Mouse (Mus musculus) stomach, embryonic 16.5 days (tissue): ENCODE data around the gene Camk2d. TPM values are rescaled to one million over a fixed set of nuclear protein-coding genes. Genes with fewer than 3 reads are reported as not detected.

Experiments used
- ATAC-seq: fragments of 200-750 bp; cut with Nextera tagmentation; 2 replicates; pipeline ENCODE4 v1.8.0; 2017; ENCODE audit warnings: moderate number of reproducible peaks, moderate TSS enrichment; ENCODE audit not compliant: insufficient read depth, low FRiP score
- H3K27ac ChIP-seq: fragments of 300-500 bp; sonication (generic); 2 replicates; pipeline ENCODE4 v1.5.1; 2014; ENCODE audit warnings: low read length
- H3K27me3 ChIP-seq: fragments of 300-500 bp; sonication (generic); 2 replicates; pipeline ENCODE4 v1.6.1; 2014; ENCODE audit warnings: low read length, control low read depth, mixed read lengths; ENCODE audit not compliant: control insufficient read depth, insufficient read depth
- H3K36me3 ChIP-seq: fragments of 300-500 bp; sonication (generic); 2 replicates; pipeline ENCODE4 v1.6.1; 2014; ENCODE audit warnings: low read length; ENCODE audit not compliant: control insufficient read depth, insufficient read depth
- H3K4me1 ChIP-seq: fragments of 300-500 bp; sonication (generic); 2 replicates; pipeline ENCODE4 v1.6.1; 2014; ENCODE audit warnings: low read length, control low read depth, mixed read lengths; ENCODE audit not compliant: control insufficient read depth, insufficient read depth
- H3K4me2 ChIP-seq: fragments of 300-500 bp; sonication (generic); 2 replicates; pipeline ENCODE4 v1.6.1; 2014; ENCODE audit warnings: low read depth, low read length, mixed read lengths
- H3K4me3 ChIP-seq: fragments of 300-500 bp; sonication (generic); replicated peaks from 2 replicates; pipeline ENCODE4 v1.5.1; 2014; ENCODE audit warnings: mild to moderate bottlenecking, low read length
- H3K9ac ChIP-seq: fragments of 300-500 bp; sonication (generic); 2 replicates; pipeline ENCODE4 v1.6.1; 2014; ENCODE audit warnings: low read length
- H3K9me3 ChIP-seq: fragments of 300-500 bp; sonication (generic); replicated peaks from 2 replicates; pipeline ENCODE4 v1.6.1; 2016; ENCODE audit warnings: low read length, control low read depth; ENCODE audit not compliant: control insufficient read depth
- WGBS: fragments of 180-500 bp; shearing (Covaris S2); extraction: QIAGEN DNeasy Blood & Tissue Kit; methylation state at CpG from one replicate; pipeline ENCODE4 v1.1.7; 2014; 5-methylcytosine and 5-hydroxymethylcytosine counted together
- polyA plus RNA-seq: library from polyadenylated mRNA; unstranded; fragments of >200 nt; fragmentation: Nextera tagmentation; extraction: Ambion mirVana; gene quantifications from 2 replicates; pipeline ENCODE4 v1.2.1, GENCODE M21; 2015

Camk2d gene
- polyA plus RNA-seq, 1 experiment from 2014 or later: 36.8 TPM

DNA sequence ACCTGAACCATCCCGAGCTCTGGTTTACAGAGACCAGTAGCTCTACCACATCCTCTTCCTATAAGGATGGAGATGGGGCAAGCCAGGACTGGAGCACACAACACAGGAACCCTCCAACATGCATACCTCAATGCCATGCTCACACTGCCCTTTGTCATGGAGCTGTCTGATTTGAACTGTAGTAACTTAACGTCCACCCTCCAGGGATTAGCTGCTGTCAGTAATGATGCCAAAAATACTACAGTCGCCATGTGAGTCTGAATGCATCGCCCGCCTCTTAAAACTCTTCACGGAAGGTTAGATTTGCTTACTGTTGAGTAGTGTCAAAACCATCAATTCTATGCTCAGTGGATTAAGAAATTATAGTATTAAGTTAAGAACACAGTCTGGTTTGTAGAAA is 156.9 kb downstream of the Camk2d start:
- Histone ChIP-seq H3K4me2 (no peak overlapping the region), H3K36me3 (no peaks in the 10 kb centered on the region), H3K27ac (no peak overlapping the region), H3K4me3 (no peak overlapping the region), H3K9me3 (no peaks in the 10 kb centered on the region), H3K4me1 (no peaks in the 10 kb centered on the region), H3K9ac (no peak overlapping the region), H3K27me3 (no peaks in the 10 kb centered on the region)
- ATAC-seq: no peak
- WGBS: 85% methylated on average over 6 of the region's 6 CpGs

DNA sequence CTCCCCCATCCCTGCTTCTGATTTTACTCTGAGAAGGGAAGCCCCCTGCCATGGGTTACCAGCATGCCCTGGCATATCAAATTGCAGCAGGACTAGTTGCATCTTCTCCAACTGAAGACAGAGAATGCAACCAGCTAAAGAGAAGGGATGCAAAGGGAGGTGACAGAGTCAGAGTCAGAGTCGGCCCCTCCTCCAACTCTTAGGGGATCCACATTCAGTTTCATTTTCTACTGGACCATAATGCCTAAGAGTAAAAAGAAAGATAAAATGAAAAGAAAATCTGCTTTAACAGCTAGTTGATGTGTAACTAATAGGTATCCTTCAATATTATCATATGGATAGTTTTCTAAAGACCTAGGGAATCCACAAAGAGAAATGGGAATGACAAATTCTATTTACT is 162.3 kb downstream of the Camk2d start:
- 85% methylated on average over 1 of the region's 1 CpGs for WGBS
- Histone ChIP-seq H3K4me1 (no peaks in the 10 kb centered on the region), H3K9ac (no peak overlapping the region), H3K36me3 (no peaks in the 10 kb centered on the region), H3K27ac (no peak overlapping the region), H3K27me3 (no peaks in the 10 kb centered on the region), H3K4me3 (no peak overlapping the region), H3K4me2 (no peak overlapping the region), H3K9me3 (no peaks in the 10 kb centered on the region)
- no peak for ATAC-seq

DNA sequence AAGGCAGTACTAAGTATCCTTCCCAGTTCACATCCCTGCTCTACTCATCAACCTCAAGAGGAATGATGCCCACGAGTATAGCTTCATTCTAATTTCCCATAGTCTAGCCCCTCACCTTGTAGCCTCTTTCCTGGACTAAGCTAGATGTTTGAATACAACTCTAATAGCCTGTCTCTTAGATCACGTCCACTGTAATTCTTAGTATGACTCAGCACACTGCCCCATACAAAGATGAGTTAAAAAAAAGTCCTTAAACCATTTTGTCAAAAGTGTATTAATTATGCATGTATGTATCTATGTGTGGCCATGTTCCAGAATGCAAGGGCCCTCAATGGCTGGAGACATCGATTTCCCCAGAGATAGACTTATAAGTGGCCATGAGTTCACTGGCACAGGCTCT is 164.5 kb downstream of the Camk2d start:
- Histone ChIP-seq H3K4me3 (no peak overlapping the region), H3K9me3 (no peaks in the 10 kb centered on the region), H3K4me1 (no peaks in the 10 kb centered on the region), H3K27ac (no peak overlapping the region), H3K4me2 (no peak overlapping the region), H3K9ac (no peak overlapping the region), H3K27me3 (no peaks in the 10 kb centered on the region), H3K36me3 (no peaks in the 10 kb centered on the region)
- no peak for ATAC-seq
- 82% methylated on average over 3 of the region's 3 CpGs for WGBS

DNA sequence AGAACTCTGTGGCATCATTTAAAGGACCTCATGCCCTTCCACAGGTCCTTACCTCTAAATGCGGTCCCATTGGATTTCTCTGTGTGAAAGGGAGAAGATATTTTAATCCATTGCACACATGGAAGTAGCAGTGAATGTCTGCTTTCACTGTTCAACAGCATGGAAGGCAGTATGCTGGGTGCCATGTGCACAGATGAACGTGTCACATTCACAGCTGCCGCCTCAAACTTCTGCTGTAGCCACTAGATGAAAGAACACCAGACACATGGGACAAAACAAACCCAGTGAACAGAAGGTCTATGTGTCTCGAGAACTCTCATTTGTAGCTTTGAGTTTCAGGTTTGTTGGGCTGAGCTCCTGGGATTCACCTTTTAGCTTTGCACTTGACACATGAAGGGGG is 168.6 kb downstream of the Camk2d start:
- no peaks in the 10 kb centered on the region for H3K27me3 ChIP-seq
- H3K9ac ChIP-seq: no peak overlapping the region
- H3K27ac ChIP-seq: no peak overlapping the region
- H3K36me3 ChIP-seq: no peaks in the 10 kb centered on the region
- no peak overlapping the region for H3K4me3 ChIP-seq
- ATAC-seq: no peak
- H3K4me2 ChIP-seq: no peak overlapping the region
- 87% methylated on average over 4 of the region's 4 CpGs for WGBS
- no peaks in the 10 kb centered on the region for H3K9me3 ChIP-seq
- no peaks in the 10 kb centered on the region for H3K4me1 ChIP-seq

DNA sequence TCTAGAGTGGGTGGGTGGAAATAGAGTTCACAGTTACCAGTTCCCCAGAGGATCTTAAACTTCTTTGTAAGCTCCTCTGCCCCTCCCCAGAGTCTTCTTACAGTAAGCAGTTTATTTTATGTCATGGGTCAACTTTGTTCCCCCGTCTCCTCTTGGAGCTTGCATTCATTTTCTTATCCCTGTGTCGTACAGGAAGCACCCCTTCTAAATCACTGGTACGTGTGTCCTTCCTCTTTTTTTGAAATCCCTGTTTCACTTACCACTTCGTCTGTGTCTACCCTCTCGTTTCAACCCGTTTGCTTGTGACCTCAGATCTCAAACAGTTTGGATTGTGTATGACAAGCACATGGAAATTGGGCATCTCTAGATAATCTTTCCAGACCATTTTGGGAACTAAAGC is 174.0 kb downstream of the Camk2d start:
- H3K4me3 ChIP-seq: no peak overlapping the region

DNA sequence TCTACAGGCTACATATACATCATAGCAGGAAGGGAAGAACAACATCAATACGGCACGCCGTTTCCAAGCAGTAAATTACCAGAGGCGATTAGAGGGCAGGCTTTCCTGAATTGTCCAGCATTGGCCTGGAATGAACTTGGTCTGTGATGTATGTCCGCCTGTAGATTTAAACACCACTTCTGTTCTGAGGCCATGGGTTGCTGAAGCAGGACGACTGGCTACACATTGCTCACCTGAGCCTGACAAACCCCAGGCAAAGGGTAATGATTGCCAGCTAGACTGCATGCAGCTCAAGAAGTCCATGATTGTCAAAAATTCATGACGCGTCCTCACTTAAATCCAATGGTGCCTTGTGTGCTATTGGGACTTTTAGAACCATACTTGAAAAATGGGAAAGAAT is 174.9 kb downstream of the Camk2d start:
- Histone ChIP-seq H3K4me1 (no peaks in the 10 kb centered on the region), H3K27me3 (no peaks in the 10 kb centered on the region), H3K36me3 (no peaks in the 10 kb centered on the region), H3K4me2 (no peak overlapping the region), H3K9ac (no peak overlapping the region), H3K27ac (no peak overlapping the region), H3K9me3 (no peaks in the 10 kb centered on the region), H3K4me3 (no peak overlapping the region)
- WGBS: 60% methylated on average over 8 of the region's 8 CpGs
- ATAC-seq: no peak

More for the DNA sequence above, 174.0 kb downstream of the Camk2d start:
- Histone ChIP-seq H3K27ac (no peak overlapping the region), H3K27me3 (no peaks in the 10 kb centered on the region), H3K4me2 (no peak overlapping the region), H3K36me3 (no peaks in the 10 kb centered on the region), H3K4me1 (no peaks in the 10 kb centered on the region), H3K9me3 (no peaks in the 10 kb centered on the region), H3K9ac (no peak overlapping the region)
- no peak for ATAC-seq
- 45% methylated on average over 6 of the region's 6 CpGs for WGBS

DNA sequence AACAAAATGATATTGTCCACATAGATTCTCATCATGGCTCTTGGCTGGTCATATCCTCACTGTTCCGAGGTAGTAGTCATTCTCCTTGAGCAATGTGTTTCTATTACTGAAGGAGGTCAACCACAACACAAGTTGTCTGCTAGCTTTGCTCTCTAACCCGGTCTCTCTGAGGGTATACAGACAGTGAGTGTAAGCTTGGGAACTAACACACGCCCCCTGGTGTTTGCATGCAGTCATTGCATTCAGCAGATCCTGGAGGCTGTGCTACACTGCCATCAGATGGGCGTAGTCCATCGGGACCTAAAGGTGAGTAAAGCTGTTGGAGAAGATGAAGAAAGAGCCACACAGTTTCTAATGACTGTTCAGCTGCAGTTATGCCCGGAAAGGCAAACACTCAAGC is 175.4 kb downstream of the Camk2d start:
- Histone ChIP-seq H3K4me1 (no peaks in the 10 kb centered on the region), H3K36me3 (no peaks in the 10 kb centered on the region), H3K27me3 (no peaks in the 10 kb centered on the region), H3K27ac (no peak overlapping the region), H3K4me2 (no peak overlapping the region), H3K9me3 (no peaks in the 10 kb centered on the region), H3K9ac (no peak overlapping the region), H3K4me3 (no peak overlapping the region)
- ATAC-seq: peak; percentile 87; the same call in 1 of the 2 replicates
- 17% methylated on average over 6 of the region's 6 CpGs for WGBS

DNA sequence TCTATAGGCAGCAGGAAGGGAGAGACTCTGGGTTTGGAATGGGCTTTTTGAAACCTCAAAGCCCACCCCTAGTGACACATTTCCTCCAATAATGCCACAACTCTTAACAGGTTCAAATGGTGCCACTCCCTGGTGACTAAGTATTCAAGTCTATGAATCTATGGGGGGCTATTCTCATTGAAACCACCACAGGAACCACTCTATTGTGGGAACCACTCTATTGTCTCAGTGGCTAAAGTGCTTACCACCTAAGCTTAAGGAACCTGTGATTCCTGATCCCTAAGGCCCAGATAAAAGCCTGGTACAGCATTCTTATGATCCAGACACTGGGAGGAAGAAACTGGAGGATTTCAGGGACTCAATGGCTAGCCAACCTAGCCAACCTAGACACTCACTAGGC is 179.9 kb downstream of the Camk2d start:
- H3K27ac ChIP-seq: no peak overlapping the region
- no peaks in the 10 kb centered on the region for H3K36me3 ChIP-seq
- no peak overlapping the region for H3K4me3 ChIP-seq
- H3K27me3 ChIP-seq: no peaks in the 10 kb centered on the region
- H3K4me1 ChIP-seq: no peaks in the 10 kb centered on the region
- no peaks in the 10 kb centered on the region for H3K9me3 ChIP-seq
- no peak overlapping the region for H3K4me2 ChIP-seq
- no peak overlapping the region for H3K9ac ChIP-seq
- no peak for ATAC-seq

DNA sequence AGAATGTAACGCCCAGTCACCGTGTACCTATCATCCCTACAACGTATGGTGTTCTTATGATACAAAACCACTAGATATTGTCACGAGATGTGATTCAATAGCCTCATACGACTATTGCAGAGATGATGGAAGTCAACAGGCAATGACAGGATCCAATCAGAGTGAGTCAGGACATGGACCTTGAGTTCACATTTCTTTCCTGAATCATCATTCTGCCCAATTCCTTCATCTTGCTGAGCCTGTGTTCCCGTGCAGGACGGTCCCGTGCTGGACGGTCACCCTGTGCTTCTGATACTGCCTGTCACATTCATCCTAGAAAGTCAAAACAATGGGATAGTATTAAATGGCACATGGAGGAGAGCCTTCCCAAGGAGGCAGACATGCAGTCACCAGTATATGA is 181.0 kb downstream of the Camk2d start:
- H3K27ac ChIP-seq: no peak overlapping the region
- H3K9me3 ChIP-seq: no peaks in the 10 kb centered on the region
- no peak overlapping the region for H3K4me3 ChIP-seq
- ATAC-seq: no peak
- 91% methylated on average over 9 of the region's 9 CpGs for WGBS
- no peaks in the 10 kb centered on the region for H3K27me3 ChIP-seq
- H3K4me2 ChIP-seq: no peak overlapping the region
- no peaks in the 10 kb centered on the region for H3K4me1 ChIP-seq
- H3K36me3 ChIP-seq: no peaks in the 10 kb centered on the region
- H3K9ac ChIP-seq: no peak overlapping the region

DNA sequence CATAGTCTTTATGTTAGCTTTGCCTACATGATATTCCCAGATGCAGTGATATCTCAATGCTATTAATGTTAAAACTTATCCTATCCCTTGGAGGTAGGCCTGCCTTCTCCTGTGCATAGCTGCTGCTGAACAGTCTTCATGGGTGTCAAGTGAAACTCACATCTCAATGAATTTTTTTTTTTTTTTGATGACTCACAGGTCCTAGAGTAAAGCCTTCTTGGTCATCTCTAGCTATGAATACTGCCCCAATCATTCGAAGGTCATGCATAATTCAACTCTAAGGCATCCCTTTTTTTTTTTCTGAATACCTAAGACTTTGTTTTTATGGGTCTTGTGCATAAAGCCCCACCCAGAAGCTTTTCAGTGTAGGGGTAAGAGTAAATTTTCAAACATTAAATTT is 181.8 kb downstream of the Camk2d start:
- H3K4me3 ChIP-seq: no peak overlapping the region
- 84% methylated on average over 1 of the region's 1 CpGs for WGBS
- no peaks in the 10 kb centered on the region for H3K4me1 ChIP-seq
- no peaks in the 10 kb centered on the region for H3K36me3 ChIP-seq
- no peak overlapping the region for H3K27ac ChIP-seq
- no peaks in the 10 kb centered on the region for H3K27me3 ChIP-seq
- no peak for ATAC-seq
- H3K4me2 ChIP-seq: no peak overlapping the region
- H3K9ac ChIP-seq: no peak overlapping the region
- H3K9me3 ChIP-seq: no peaks in the 10 kb centered on the region
